Mouse (Mus musculus): ENCODE measurements around the gene Gcgr. TPM values are rescaled to one million over a fixed set of nuclear protein-coding genes. Genes with fewer than 3 reads are reported as not detected.

Gcgr gene
- 0.18 and 0.29 TPM in 2 replicates for polyA plus RNA-seq (2016; fragmentation: Nextera tagmentation; extraction: Ambion mirVana)

DNA sequence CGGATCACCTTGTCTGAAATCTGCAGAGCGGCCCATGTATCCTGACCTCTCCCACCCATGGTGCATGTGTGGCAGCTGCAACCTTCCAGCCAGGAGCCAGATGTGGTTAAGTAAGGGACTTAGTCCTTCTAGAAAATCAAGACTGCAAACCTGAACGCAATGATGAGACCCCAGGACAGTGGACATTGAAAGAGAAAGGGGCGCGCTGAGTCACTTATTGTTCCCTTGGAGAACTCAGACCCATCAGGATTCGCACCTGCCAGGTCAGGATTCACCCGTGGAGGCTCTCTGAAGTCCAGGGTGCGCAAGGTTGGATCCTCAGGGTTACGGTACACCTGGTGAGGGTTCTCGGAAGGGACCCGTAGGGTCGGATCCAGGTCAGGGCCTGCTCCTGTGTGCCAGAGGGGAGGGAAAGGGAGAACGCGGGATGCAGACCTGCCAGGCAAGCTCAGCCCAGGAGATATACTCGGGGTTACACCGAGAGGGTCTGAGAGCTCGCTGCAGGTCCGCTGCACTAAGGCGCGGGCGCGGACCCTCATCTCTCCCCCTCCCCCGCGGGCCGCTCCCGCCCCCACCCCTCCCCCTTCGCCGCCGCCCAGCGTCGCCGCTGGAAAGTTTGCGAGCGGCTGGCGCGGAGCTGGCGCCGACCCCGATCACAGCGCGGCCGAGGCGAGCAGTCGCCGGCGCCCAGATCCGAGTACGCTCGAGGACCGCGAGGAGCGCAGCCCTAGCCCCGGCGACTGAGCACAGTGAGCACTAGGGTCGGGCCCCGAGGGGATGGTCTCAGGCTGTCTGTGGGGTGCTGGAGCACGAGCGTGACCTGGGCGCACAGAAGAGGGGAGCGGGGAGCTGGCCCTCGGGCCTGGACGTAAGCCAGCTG, at the start of gene Gcgr:
Gene Gcgr, plus strand, starts transcription at position 615 of the 880 bp plus-strand sequence.
- ATAC-seq (ENCODE audit: low FRiP score, low read depth), result no peak
- Histone ChIP-seq H3K4me2 (replicated peaks) (peak within 1 kb of the TSS; percentile 54), H3K4me1 (peaks cover 8% of the 10 kb centered on the region), H3K9ac (replicated peaks) (peak within 1 kb of the TSS; percentile 50), H3K27ac (replicated peaks) (no peak within 1 kb of the TSS), H3K36me3 (no peaks in the 10 kb centered on the region), H3K9me3 (no peaks in the 10 kb centered on the region), H3K27me3 (peaks cover 77% of the 10 kb centered on the region), H3K4me3 (peak within 1 kb of the TSS; percentile 37)
- 8% methylated on average over 50 of the region's 62 CpGs for WGBS

DNA sequence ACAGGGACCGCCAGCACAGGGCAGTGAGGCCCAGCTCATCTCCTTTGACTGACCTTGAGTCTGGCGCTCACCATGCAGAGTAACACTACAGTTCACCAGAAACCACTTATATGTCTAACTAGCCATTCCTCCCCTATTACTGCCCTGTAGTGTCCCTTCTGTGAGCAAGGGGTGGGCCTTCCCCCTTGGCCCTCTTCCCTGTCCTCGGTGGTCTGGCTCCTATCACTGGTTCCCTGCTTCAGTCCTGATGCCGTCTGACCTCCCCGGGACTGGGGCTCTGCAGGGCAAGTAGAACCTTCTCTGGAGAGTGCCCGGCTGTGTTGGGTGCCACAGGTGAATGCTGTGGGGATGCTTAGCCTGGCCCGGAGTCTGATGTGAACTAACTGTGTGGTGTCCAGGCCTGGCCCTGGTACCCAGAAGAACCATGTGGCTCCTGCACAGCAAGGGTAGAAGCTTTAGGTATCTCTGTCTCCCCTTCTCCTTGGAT, 47.0 kb upstream of the Gcgr start:
- Histone ChIP-seq H3K4me2 (replicated peaks) (peak overlapping the region; percentile 81), H3K27me3 (no peaks in the 10 kb centered on the region), H3K27ac (replicated peaks) (peak overlapping the region; percentile 87), H3K4me3 (peak overlapping the region; percentile 89), H3K9me3 (no peaks in the 10 kb centered on the region), H3K4me1 (peaks cover 21% of the 10 kb centered on the region), H3K9ac (replicated peaks) (peak overlapping the region; percentile 88), H3K36me3 (peaks cover 72% of the 10 kb centered on the region)
- 93% methylated on average over 7 of the region's 7 CpGs for WGBS
- no peak for ATAC-seq (ENCODE audit: low FRiP score, low read depth)

DNA sequence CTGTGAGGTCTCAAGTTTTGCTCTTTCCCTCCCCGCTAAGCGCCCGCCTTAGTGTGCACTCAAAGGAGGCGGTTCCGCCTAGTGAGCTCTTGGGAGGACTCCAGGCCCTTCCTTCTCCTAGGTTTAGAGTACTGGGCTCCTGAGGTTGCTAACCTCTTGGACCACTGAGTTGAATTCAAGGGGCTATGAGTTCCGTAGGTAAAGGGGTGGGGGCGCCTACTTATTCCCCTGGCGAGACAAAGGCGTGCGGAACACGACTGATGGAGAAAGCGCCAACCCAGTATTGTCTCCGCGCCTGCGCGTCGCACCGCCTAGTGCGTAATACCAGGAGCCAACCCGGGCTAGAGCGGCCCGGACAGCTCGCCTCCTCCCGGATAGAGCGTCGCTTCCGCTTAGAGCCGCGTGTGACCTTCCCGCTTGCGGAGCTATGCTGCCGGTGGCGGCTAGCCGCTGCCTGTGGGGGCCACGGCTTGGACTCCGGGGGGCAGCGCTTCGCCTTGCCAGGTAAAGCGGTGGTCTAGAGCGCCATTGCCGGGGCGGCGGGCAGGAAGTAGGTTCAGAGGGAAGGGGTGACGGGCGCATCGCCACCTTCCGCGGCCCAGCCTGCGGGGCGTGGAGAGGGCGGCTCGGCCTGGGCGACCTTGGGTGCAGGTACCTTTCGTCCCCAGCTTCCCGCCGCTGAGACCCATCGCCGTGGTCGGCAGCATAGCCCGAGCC, 46.1 kb upstream of the Gcgr start, which contains the start of gene Mrpl12:
Gene Mrpl12, plus strand, starts transcription at position 349 of the 717 bp plus-strand sequence.
- Histone ChIP-seq H3K9me3 (no peaks in the 10 kb centered on the region), H3K4me3 (peak within 1 kb of the TSS; percentile 89), H3K27me3 (no peaks in the 10 kb centered on the region), H3K9ac (replicated peaks) (peak within 1 kb of the TSS; percentile 88), H3K4me1 (peaks cover 21% of the 10 kb centered on the region), H3K4me2 (replicated peaks) (peak within 1 kb of the TSS; percentile 81), H3K27ac (replicated peaks) (peak within 1 kb of the TSS; percentile 87), H3K36me3 (peaks cover 69% of the 10 kb centered on the region)
- ATAC-seq (ENCODE audit: low FRiP score, low read depth), result peak; percentile 95
- WGBS, result under 1% methylated on average over 60 of the region's 60 CpGs

DNA sequence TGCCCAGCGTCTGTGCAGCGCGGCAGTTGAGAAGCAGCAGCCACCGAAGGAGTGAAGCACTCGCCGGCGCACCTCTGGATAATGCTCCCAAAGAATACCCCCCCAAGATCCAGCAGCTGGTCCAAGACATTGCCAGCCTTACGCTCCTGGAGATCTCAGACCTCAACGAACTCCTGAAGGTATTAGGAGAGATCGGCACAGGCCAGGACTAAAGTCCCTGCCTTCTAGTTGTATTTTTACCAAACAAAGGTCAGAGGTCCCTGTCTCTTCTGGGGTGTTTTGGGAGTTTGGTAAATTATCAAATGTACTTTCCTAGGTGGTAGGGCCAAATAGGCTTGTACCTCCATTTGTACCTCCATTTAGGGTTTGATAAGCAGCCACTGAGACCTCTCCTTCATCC, 45.2 kb upstream of the Gcgr start:
- peaks cover 21% of the 10 kb centered on the region for H3K4me1 ChIP-seq
- H3K36me3 ChIP-seq, result peaks cover 64% of the 10 kb centered on the region
- H3K9me3 ChIP-seq, result no peaks in the 10 kb centered on the region
- peak overlapping the region; percentile 88 for H3K9ac ChIP-seq (replicated peaks)
- 10% methylated on average over 10 of the region's 10 CpGs for WGBS
- peak overlapping the region; percentile 81 for H3K4me2 ChIP-seq (replicated peaks)
- peak overlapping the region; percentile 89 for H3K4me3 ChIP-seq
- H3K27ac ChIP-seq (replicated peaks), result no peak overlapping the region
- no peak for ATAC-seq (ENCODE audit: low FRiP score, low read depth)
- no peaks in the 10 kb centered on the region for H3K27me3 ChIP-seq

DNA sequence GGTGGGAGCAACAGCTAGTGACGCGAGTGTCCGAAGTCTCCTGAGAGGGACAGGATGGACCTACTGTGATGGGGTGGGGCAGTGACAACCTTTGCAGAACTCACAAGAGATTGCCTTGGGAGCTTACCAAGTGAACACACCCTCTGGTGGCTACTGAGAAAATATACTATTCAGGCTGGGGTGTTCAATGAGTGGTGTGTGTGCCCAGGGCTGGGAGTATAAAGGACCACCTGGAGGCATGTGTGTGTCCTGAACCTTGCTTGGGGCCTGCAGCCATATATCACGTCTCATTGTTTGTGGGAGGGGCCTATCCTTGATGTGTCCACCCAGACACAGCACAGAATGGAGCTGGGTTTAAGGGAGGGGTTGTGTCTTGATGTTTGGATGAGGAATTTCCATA, 42.0 kb upstream of the Gcgr start:
- peaks cover 45% of the 10 kb centered on the region for H3K4me1 ChIP-seq
- H3K4me3 ChIP-seq, result no peak overlapping the region
- 85% methylated on average over 4 of the region's 4 CpGs for WGBS
- no peak overlapping the region for H3K9ac ChIP-seq (replicated peaks)
- H3K27me3 ChIP-seq, result no peaks in the 10 kb centered on the region
- no peak overlapping the region for H3K4me2 ChIP-seq (replicated peaks)
- no peak for ATAC-seq (ENCODE audit: low FRiP score, low read depth)
- H3K27ac ChIP-seq (replicated peaks), result no peak overlapping the region
- no peaks in the 10 kb centered on the region for H3K9me3 ChIP-seq
- H3K36me3 ChIP-seq, result peaks cover 33% of the 10 kb centered on the region

DNA sequence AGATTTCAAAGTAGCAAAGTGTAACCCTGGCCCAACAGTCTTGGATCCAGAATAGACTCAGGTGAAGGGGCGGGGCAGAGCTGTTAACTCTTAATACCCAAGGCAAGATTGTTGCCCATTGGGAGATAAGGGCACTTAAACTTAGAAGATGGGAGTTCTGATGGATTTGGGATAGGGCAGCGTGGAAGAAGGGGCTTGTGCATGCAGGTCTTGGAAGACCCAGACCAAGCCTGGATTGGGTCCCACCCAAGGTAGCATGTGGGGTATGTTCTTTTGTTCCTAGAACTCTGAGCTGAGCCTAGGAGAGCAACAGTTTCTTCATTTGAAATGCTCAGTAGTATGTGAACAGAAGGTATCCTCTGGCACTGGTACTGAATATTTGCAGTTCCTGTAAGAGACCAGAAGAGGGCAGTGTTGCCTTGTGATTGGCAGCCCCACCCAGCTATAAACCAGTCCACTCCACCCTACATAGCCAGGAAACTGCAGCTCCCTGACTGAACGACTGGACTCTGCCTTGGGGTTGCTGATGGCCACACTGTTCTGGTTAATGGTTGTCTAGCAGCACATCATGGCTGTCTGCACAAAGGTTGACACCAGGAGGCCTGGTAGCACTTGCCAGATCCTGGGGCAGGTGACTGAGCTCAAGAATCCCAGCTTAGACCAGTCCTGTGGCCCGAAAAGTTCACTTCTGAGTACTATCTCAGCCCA, 41.3 kb upstream of the Gcgr start:
- Histone ChIP-seq H3K9ac (replicated peaks) (0 out of 2 replicates have a peak overlapping the region, but pooled peaks have one; percentile 7), H3K9me3 (no peaks in the 10 kb centered on the region), H3K4me2 (replicated peaks) (no peak overlapping the region), H3K4me1 (peaks cover 44% of the 10 kb centered on the region), H3K36me3 (peaks cover 31% of the 10 kb centered on the region), H3K27me3 (no peaks in the 10 kb centered on the region), H3K27ac (replicated peaks) (no peak overlapping the region), H3K4me3 (no peak overlapping the region)
- WGBS, result 62% methylated on average over 4 of the region's 4 CpGs
- ATAC-seq (ENCODE audit: low FRiP score, low read depth), result peak; percentile 25; the same call in 1 of the 2 replicates

DNA sequence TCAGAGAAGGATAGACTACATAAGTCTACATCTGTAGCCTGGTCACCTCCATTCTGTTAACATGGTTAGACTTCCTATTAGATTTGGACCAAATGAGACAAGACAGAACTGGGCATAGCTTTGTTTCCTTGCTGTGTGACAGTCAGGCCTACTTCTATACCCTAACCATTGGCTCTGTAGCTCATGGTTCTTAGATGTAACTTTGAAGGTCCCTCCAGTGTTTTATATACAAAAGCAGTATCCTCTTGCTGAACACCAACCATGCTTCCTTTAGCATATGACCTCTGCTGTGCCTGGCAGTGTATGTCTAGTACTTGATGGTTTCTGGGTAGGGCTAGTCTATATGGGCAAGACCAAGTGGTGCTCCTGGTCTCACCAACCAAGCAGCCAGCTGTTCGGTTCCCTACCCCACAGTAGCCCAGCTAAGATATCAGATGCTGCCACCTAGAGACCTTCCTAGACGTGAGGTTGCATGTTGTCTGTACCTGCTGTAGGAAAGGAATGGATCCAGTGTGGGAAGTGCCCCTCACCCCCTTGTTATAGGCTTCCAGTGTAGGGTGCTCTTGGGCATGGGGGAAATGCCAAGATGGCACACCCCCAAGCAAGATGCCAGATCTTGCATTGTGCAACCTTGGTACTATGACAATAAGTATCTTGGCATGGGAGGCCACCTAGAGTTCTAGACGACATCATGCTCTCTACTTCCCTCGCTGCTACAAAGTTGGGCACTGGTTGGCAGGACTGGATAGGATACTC, 40.0 kb upstream of the Gcgr start:
- ATAC-seq (ENCODE audit: low FRiP score, low read depth), result no peak
- H3K36me3 ChIP-seq, result peaks cover 44% of the 10 kb centered on the region
- no peaks in the 10 kb centered on the region for H3K9me3 ChIP-seq
- peak overlapping the region; percentile 73 for H3K27ac ChIP-seq (replicated peaks)
- H3K4me3 ChIP-seq, result peak overlapping the region; percentile 93
- 40% methylated on average over 4 of the region's 4 CpGs for WGBS
- H3K9ac ChIP-seq (replicated peaks), result peak overlapping the region; percentile 40; the same call in 1 of the 2 replicates
- no peaks in the 10 kb centered on the region for H3K27me3 ChIP-seq
- H3K4me2 ChIP-seq (replicated peaks), result peak overlapping the region; percentile 95
- H3K4me1 ChIP-seq, result peaks cover 39% of the 10 kb centered on the region

DNA sequence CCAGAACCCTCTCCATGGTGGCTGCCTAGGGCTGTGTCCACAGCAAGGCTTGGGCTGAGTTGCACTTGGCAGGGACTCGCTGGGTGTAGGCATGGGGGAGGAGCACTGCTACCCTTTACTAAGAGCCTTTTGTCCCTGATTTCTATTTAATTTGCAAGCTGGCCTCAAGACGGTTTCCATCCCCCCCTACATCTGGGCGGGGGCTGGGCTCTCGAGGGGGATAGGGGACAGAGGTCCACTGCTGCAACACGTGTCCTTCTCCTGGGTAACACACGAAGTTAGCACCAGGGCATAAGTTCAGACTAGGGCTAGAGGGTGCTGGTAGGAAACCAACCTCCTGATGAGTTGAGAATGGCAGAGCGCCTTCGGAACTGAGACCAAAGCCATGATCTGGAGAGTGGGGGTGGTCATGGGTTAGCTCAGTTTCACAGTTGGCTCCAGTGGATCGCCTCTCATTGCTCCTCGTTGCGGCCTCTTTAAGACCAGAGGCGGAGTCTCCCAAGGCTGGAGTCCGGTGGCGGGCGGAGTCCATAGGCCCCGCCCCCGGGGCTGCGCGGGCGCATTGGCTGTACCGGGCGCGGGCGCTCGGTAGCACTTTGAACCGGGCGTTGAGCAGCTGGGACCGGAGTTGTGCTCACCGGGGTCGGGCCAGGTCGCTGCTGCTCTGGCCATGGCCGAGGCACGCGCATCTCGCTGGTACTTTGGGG, 39.0 kb upstream of the Gcgr start, which contains the start of gene Slc25a10:
Gene Slc25a10, plus strand, starts transcription at position 524 of the 707 bp plus-strand sequence.
- H3K27ac ChIP-seq (replicated peaks), result peak within 1 kb of the TSS; percentile 73
- no peaks in the 10 kb centered on the region for H3K27me3 ChIP-seq
- ATAC-seq (ENCODE audit: low FRiP score, low read depth), result peak; percentile 91
- H3K4me2 ChIP-seq (replicated peaks), result peak within 1 kb of the TSS; percentile 95
- peaks cover 33% of the 10 kb centered on the region for H3K4me1 ChIP-seq
- H3K36me3 ChIP-seq, result peaks cover 52% of the 10 kb centered on the region
- WGBS, result under 1% methylated on average over 32 of the region's 35 CpGs
- H3K9ac ChIP-seq (replicated peaks), result peak within 1 kb of the TSS; percentile 81
- no peaks in the 10 kb centered on the region for H3K9me3 ChIP-seq
- peak within 1 kb of the TSS; percentile 93 for H3K4me3 ChIP-seq

DNA sequence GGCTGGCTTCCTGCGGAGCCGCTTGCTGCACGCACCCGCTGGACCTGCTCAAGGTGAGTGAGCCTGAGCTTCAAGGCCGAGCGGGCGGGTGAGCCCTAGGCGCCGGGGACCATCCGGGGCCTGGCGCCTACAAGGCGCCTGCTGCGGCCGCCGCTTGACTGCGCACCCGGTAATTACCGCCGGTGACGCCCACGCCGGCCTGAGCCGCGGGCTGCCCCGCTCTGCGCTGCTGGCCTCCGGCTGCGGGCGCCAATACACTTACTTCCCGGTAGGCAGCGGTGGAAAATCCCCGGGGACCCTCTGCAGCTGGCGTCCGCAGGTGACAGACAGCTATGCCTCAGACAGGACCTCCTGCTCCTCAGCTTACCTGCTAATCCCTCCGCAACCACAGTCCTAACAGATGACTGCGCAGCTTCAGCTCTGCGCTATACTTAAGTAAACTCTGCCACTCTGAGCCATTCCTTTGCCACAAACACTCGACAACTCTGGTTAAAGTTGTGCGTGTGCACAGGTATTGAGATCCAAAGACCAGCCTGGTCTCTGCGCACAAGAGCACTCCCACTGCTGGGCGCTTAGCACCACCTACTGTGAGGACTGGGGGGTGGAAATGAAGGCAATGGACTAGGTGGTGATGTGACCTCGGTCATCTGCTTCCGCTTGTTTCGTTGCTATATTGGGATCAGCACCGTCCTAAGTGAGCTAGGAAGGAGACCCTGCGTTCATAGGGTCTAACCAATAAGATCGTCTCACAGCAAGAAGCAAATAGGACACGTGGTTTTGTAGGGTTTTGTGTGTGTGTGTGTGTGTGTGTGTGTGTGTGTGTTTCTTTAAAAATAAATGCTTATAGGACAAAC, 38.2 kb upstream of the Gcgr start:
- no peaks in the 10 kb centered on the region for H3K9me3 ChIP-seq
- H3K4me3 ChIP-seq, result peak overlapping the region; percentile 93
- peaks cover 52% of the 10 kb centered on the region for H3K36me3 ChIP-seq
- H3K27me3 ChIP-seq, result no peaks in the 10 kb centered on the region
- H3K9ac ChIP-seq (replicated peaks), result peak overlapping the region; percentile 81
- ATAC-seq (ENCODE audit: low FRiP score, low read depth), result no peak
- WGBS, result under 1% methylated on average over 48 of the region's 48 CpGs
- H3K4me1 ChIP-seq, result peaks cover 30% of the 10 kb centered on the region
- H3K27ac ChIP-seq (replicated peaks), result peak overlapping the region; percentile 73
- peak overlapping the region; percentile 95 for H3K4me2 ChIP-seq (replicated peaks)

DNA sequence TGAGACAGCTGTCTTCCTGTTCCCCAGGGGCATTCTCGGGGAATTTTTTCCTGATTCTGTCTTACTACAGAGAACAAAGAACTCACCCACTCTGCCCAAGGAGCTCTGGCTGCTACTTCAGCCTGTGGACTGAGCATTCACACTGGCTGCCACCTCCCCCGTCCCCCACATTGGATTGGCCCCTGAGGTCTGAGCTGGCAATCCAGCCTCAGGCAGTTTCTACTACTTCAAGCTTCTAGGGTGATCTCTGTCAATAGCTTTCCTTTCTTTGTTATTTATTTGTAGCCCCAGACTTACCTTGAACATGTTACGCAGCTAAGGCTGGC, 37.7 kb upstream of the Gcgr start:
- H3K4me1 ChIP-seq, result peaks cover 30% of the 10 kb centered on the region
- 28% methylated on average over 3 of the region's 3 CpGs for WGBS
- peak overlapping the region; percentile 81 for H3K9ac ChIP-seq (replicated peaks)
- H3K27me3 ChIP-seq, result no peaks in the 10 kb centered on the region
- peak overlapping the region; percentile 95 for H3K4me2 ChIP-seq (replicated peaks)
- no peak overlapping the region; the same call in 1 of the 2 replicates for H3K27ac ChIP-seq (replicated peaks)
- no peaks in the 10 kb centered on the region for H3K9me3 ChIP-seq
- peak overlapping the region; percentile 93 for H3K4me3 ChIP-seq
- no peak for ATAC-seq (ENCODE audit: low FRiP score, low read depth)
- H3K36me3 ChIP-seq, result peaks cover 52% of the 10 kb centered on the region

All from midbrain, embryonic 12.5 days (tissue).